Mouse (Mus musculus) hindbrain, embryonic 14.5 days (tissue): Measurements from ENCODE around the gene Lsamp. TPM values are rescaled to one million over a fixed set of nuclear protein-coding genes. Genes with fewer than 3 reads are reported as not detected.

Experiments
- ATAC-seq: fragments of 200-750 bp; cut with Nextera tagmentation; 2 replicates; pipeline ENCODE4 v1.8.0; 2017; ENCODE audit warnings: moderate number of reproducible peaks, mild to moderate bottlenecking, moderate TSS enrichment, moderate library complexity; ENCODE audit not compliant: low FRiP score
- DNase-seq: peaks from one replicate; pipeline ENCODE4 v3.0.0-alpha.2; 2015; ENCODE audit warnings: low spot score
- H3K27ac ChIP-seq: fragments of 300-500 bp; sonication (generic); 2 replicates; pipeline ENCODE4 v1.5.1; 2014; ENCODE audit warnings: mild to moderate bottlenecking, moderate library complexity
- H3K27me3 ChIP-seq: fragments of 300-500 bp; sonication (generic); 2 replicates; pipeline ENCODE4 v1.6.1; 2014; ENCODE audit warnings: mild to moderate bottlenecking, low read length, mixed read lengths; ENCODE audit not compliant: control insufficient read depth, insufficient read depth
- H3K36me3 ChIP-seq: fragments of 300-500 bp; sonication (generic); replicated peaks from 2 replicates; pipeline ENCODE4 v1.6.1; 2014; ENCODE audit not compliant: control insufficient read depth, insufficient read depth
- H3K4me1 ChIP-seq: fragments of 300-500 bp; sonication (generic); replicated peaks from 2 replicates; pipeline ENCODE4 v1.6.1; 2014; ENCODE audit warnings: antibody characterized with exemption, low read length, mixed read lengths; ENCODE audit not compliant: control insufficient read depth, insufficient read depth
- H3K4me2 ChIP-seq: fragments of 300-500 bp; sonication (generic); replicated peaks from 2 replicates; pipeline ENCODE4 v1.6.1; 2014; ENCODE audit warnings: mild to moderate bottlenecking, moderate library complexity
- H3K4me3 ChIP-seq: fragments of 300-500 bp; sonication (generic); replicated peaks from 2 replicates; pipeline ENCODE4 v1.5.1; 2014; ENCODE audit warnings: mild to moderate bottlenecking, low read length
- H3K9ac ChIP-seq: fragments of 300-500 bp; sonication (generic); 2 replicates; pipeline ENCODE4 v1.6.1; 2014
- H3K9me3 ChIP-seq: fragments of 300-500 bp; sonication (generic); 2 replicates; pipeline ENCODE4 v1.6.1; 2016; ENCODE audit warnings: low read length; ENCODE audit not compliant: control insufficient read depth
- WGBS: fragments of 180-500 bp; shearing (Covaris S2); extraction: QIAGEN DNeasy Blood & Tissue Kit; methylation state at CpG from one replicate; pipeline ENCODE4 v1.1.7; 2014; 5-methylcytosine and 5-hydroxymethylcytosine counted together
- polyA plus RNA-seq: library from polyadenylated mRNA; unstranded; fragments of >200 nt; fragmentation: Nextera tagmentation; extraction: Ambion mirVana; gene quantifications from 2 replicates; pipeline ENCODE4 v1.2.1, GENCODE M21; 2014

Gene Lsamp
- polyA plus RNA-seq, 1 experiment from 2014 or later, result 88.1 TPM

- Histone ChIP-seq H3K9me3 (no peaks in the 10 kb centered on the region), H3K9ac (no peak overlapping the region), H3K4me2 (no peak overlapping the region), H3K27me3 (no peaks in the 10 kb centered on the region), H3K36me3 (no peaks in the 10 kb centered on the region), H3K4me1 (no peaks in the 10 kb centered on the region), H3K4me3 (no peak overlapping the region), H3K27ac (no peak overlapping the region)
- DNase-seq (no peak), ATAC-seq (no peak)
- WGBS, result 71% methylated on average over 6 of the region's 6 CpGs
These were observed 1933.1 kb downstream of the Lsamp start for GRCm38 (mm10) chr16:41917057-41917821.

- Histone ChIP-seq H3K27ac (no peak overlapping the region), H3K4me1 (no peaks in the 10 kb centered on the region), H3K27me3 (no peaks in the 10 kb centered on the region), H3K9me3 (no peaks in the 10 kb centered on the region), H3K36me3 (no peaks in the 10 kb centered on the region), H3K9ac (no peak overlapping the region), H3K4me3 (no peak overlapping the region), H3K4me2 (no peak overlapping the region)
- ATAC-seq, result no peak
- DNase-seq, result no peak
- WGBS, result 96% methylated on average over 4 of the region's 4 CpGs
These were observed 1945.4 kb downstream of the Lsamp start for GRCm38 (mm10) chr16:41929546-41929945.

GRCm38 (mm10) chr16:41935701-41936100 lies 1951.5 kb downstream of the Lsamp start:
- Histone ChIP-seq H3K4me1 (no peaks in the 10 kb centered on the region), H3K27me3 (no peaks in the 10 kb centered on the region), H3K27ac (no peak overlapping the region), H3K9ac (no peak overlapping the region), H3K9me3 (no peaks in the 10 kb centered on the region), H3K4me3 (no peak overlapping the region), H3K4me2 (no peak overlapping the region), H3K36me3 (no peaks in the 10 kb centered on the region)
- no peak for ATAC-seq
- DNase-seq, result no peak
- WGBS, result 74% methylated on average over 2 of the region's 2 CpGs

GRCm38 (mm10) chr16:41936908-41937595 lies 1952.9 kb downstream of the Lsamp start:
- Histone ChIP-seq H3K4me2 (no peak overlapping the region), H3K4me3 (no peak overlapping the region), H3K9me3 (no peaks in the 10 kb centered on the region), H3K36me3 (no peaks in the 10 kb centered on the region), H3K4me1 (no peaks in the 10 kb centered on the region), H3K27me3 (no peaks in the 10 kb centered on the region), H3K9ac (no peak overlapping the region), H3K27ac (no peak overlapping the region)
- DNase-seq (no peak), ATAC-seq (no peak)
- 78% methylated on average over 3 of the region's 3 CpGs for WGBS

- no peaks in the 10 kb centered on the region for H3K9me3 ChIP-seq
- H3K27me3 ChIP-seq, result no peaks in the 10 kb centered on the region
- H3K27ac ChIP-seq, result no peak overlapping the region
- no peaks in the 10 kb centered on the region for H3K4me1 ChIP-seq
- 93% methylated on average over 1 of the region's 1 CpGs for WGBS
- H3K36me3 ChIP-seq, result no peaks in the 10 kb centered on the region
- no peak for ATAC-seq
- H3K4me2 ChIP-seq, result no peak overlapping the region
- H3K9ac ChIP-seq, result no peak overlapping the region
- no peak for DNase-seq
- H3K4me3 ChIP-seq, result no peak overlapping the region
These were observed 1953.4 kb downstream of the Lsamp start for GRCm38 (mm10) chr16:41937596-41937990.

GRCm38 (mm10) chr16:41938258-41938657 lies 1954.1 kb downstream of the Lsamp start:
- Histone ChIP-seq H3K27ac (no peak overlapping the region), H3K4me3 (no peak overlapping the region), H3K4me2 (no peak overlapping the region), H3K36me3 (no peaks in the 10 kb centered on the region), H3K9ac (no peak overlapping the region), H3K9me3 (no peaks in the 10 kb centered on the region), H3K4me1 (no peaks in the 10 kb centered on the region), H3K27me3 (no peaks in the 10 kb centered on the region)
- DNase-seq (no peak), ATAC-seq (no peak)
- 89% methylated on average over 5 of the region's 5 CpGs for WGBS

GRCm38 (mm10) chr16:41941591-41942315 lies 1957.6 kb downstream of the Lsamp start:
- Histone ChIP-seq H3K27me3 (no peaks in the 10 kb centered on the region), H3K36me3 (no peaks in the 10 kb centered on the region), H3K9ac (no peak overlapping the region), H3K4me3 (no peak overlapping the region), H3K9me3 (no peaks in the 10 kb centered on the region), H3K27ac (no peak overlapping the region), H3K4me2 (no peak overlapping the region), H3K4me1 (no peaks in the 10 kb centered on the region)
- 69% methylated on average over 7 of the region's 7 CpGs for WGBS
- DNase-seq (no peak), ATAC-seq (no peak)

GRCm38 (mm10) chr16:41957811-41958210 lies 1973.7 kb downstream of the Lsamp start:
- 94% methylated on average over 3 of the region's 3 CpGs for WGBS
- Histone ChIP-seq H3K27me3 (no peaks in the 10 kb centered on the region), H3K9ac (no peak overlapping the region), H3K4me2 (no peak overlapping the region), H3K36me3 (0 out of 2 replicates have a peak, but pooled peaks cover 3% of the 10 kb centered on the region), H3K4me3 (no peak overlapping the region), H3K9me3 (0 out of 2 replicates have a peak, but pooled peaks cover 13% of the 10 kb centered on the region), H3K27ac (no peak overlapping the region), H3K4me1 (no peaks in the 10 kb centered on the region)
- DNase-seq, result no peak
- no peak for ATAC-seq

- Histone ChIP-seq H3K9me3 (no peaks in the 10 kb centered on the region), H3K4me3 (no peak overlapping the region), H3K36me3 (no peaks in the 10 kb centered on the region), H3K27ac (no peak overlapping the region), H3K4me2 (no peak overlapping the region), H3K4me1 (no peaks in the 10 kb centered on the region), H3K27me3 (no peaks in the 10 kb centered on the region), H3K9ac (no peak overlapping the region)
- ATAC-seq, result no peak
- 70% methylated on average over 1 of the region's 1 CpGs for WGBS
- no peak for DNase-seq
These were observed 1981.5 kb downstream of the Lsamp start for GRCm38 (mm10) chr16:41965636-41966035.
